Mouse (Mus musculus) CD4-positive, CD25-positive, alpha-beta regulatory T cell, adult 2 months (primary cell): ENCODE measurements around the gene Cbfa2t3.
A peak's percentile ranks its signal among the peaks of the same experiment; 100 is the strongest.

Experiments
- DNase-seq: peaks from one replicate; pipeline ENCODE4 v3.0.0-alpha.2; 2012; ENCODE audit warnings: low read depth, low spot score

Cbfa2t3 gene

GRCm38 (mm10) chr8:122692152-122692551 lies 6.8 kb downstream of the Cbfa2t3 start:
- DNase-seq, result no peak

- DNase-seq, result no peak
Measured at GRCm38 (mm10) chr8:122691018-122691417, 7.9 kb downstream of the Cbfa2t3 start.

GRCm38 (mm10) chr8:122689315-122689714 lies 9.6 kb downstream of the Cbfa2t3 start:
- no peak for DNase-seq

- DNase-seq, result no peak
Measured at GRCm38 (mm10) chr8:122686879-122687278, 12.0 kb downstream of the Cbfa2t3 start.

GRCm38 (mm10) chr8:122685097-122685861 lies 13.6 kb downstream of the Cbfa2t3 start:
- no peak for DNase-seq

GRCm38 (mm10) chr8:122682820-122683219 lies 16.1 kb downstream of the Cbfa2t3 start:
- DNase-seq, result no peak

- DNase-seq, result peak; percentile 33
Measured at GRCm38 (mm10) chr8:122680171-122680570, 18.7 kb downstream of the Cbfa2t3 start.

GRCm38 (mm10) chr8:122679325-122679920 lies 19.5 kb downstream of the Cbfa2t3 start:
- no peak for DNase-seq

- DNase-seq, result no peak
Measured at GRCm38 (mm10) chr8:122678896-122679210, 20.1 kb downstream of the Cbfa2t3 start.

GRCm38 (mm10) chr8:122678061-122678895 lies 20.6 kb downstream of the Cbfa2t3 start:
- DNase-seq, result peak; percentile 83

GRCm38 (mm10) chr8:122677481-122678021 lies 21.4 kb downstream of the Cbfa2t3 start:
- peak; percentile 20 for DNase-seq

GRCm38 (mm10) chr8:122676621-122677480 lies 22.1 kb downstream of the Cbfa2t3 start:
- no peak for DNase-seq

GRCm38 (mm10) chr8:122675596-122676420 lies 23.1 kb downstream of the Cbfa2t3 start:
- DNase-seq, result no peak

- DNase-seq, result no peak
Measured at GRCm38 (mm10) chr8:122674999-122675398, 23.9 kb downstream of the Cbfa2t3 start.

- DNase-seq, result no peak
Measured at GRCm38 (mm10) chr8:122673989-122674388, 24.9 kb downstream of the Cbfa2t3 start.

- DNase-seq, result no peak
Measured at GRCm38 (mm10) chr8:122671894-122672293, 27.0 kb downstream of the Cbfa2t3 start.

GRCm38 (mm10) chr8:122670718-122671117 lies 28.2 kb downstream of the Cbfa2t3 start:
- no peak for DNase-seq

GRCm38 (mm10) chr8:122670001-122670400 lies 28.9 kb downstream of the Cbfa2t3 start:
- no peak for DNase-seq

- no peak for DNase-seq
Measured at GRCm38 (mm10) chr8:122669370-122669769, 29.5 kb downstream of the Cbfa2t3 start.

- DNase-seq, result no peak
Measured at GRCm38 (mm10) chr8:122667854-122668253, 31.1 kb downstream of the Cbfa2t3 start.
